Mouse (Mus musculus): ENCODE measurements at regions not wholly inside any gene's neighbourhood (a gene's known extent, or its start where the extent isn't known, plus 50 kb on each side); places are given as distances from the start of the nearest gene placed in this dataset.

DNA sequence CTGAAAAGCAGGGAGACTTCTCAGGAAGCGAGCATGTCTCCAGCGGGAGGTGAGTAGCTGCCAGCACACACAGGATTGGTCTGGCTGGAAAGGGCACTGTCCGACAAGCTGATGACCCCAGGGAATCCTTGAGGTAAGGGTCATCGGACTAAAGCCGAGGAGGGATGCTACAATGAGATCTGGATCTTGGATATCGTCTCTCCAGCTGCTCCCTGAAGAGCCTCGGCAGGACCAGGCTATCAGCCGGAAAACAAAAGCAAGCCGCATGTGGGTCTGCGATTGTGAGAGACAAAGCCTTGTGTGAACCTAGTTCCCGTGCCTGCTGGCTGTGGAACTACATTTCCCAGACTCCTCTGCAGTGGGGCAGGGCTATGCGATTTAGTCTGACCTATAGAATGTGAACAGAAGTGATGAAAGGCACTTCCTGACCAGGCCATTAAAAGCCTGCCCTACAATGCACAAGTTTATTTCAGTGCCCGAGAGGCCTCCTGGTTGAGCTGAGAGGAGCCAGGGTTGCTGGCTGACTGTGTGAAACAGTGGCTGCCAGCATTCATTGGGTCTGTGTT is 66.7 kb upstream of the Slc6a6 start:
- ATAC-seq (replicated peaks; ENCODE audit: low FRiP score, low TSS enrichment, poor library complexity, severe bottlenecking): peak; percentile 93

GRCm38 (mm10) chr6:91617685-91618084 is 66.2 kb upstream of the Slc6a6 start:
- peak; percentile 45; the same call in 1 of the 2 replicates for ATAC-seq (replicated peaks; ENCODE audit: low FRiP score, low TSS enrichment, poor library complexity, severe bottlenecking)

GRCm38 (mm10) chr6:91619009-91619408 is 64.8 kb upstream of the Slc6a6 start:
- ATAC-seq (replicated peaks; ENCODE audit: low FRiP score, low TSS enrichment, poor library complexity, severe bottlenecking): no peak

GRCm38 (mm10) chr6:91619735-91620732 is 63.8 kb upstream of the Slc6a6 start:
- no peak for ATAC-seq (replicated peaks; ENCODE audit: low FRiP score, low TSS enrichment, poor library complexity, severe bottlenecking)

DNA sequence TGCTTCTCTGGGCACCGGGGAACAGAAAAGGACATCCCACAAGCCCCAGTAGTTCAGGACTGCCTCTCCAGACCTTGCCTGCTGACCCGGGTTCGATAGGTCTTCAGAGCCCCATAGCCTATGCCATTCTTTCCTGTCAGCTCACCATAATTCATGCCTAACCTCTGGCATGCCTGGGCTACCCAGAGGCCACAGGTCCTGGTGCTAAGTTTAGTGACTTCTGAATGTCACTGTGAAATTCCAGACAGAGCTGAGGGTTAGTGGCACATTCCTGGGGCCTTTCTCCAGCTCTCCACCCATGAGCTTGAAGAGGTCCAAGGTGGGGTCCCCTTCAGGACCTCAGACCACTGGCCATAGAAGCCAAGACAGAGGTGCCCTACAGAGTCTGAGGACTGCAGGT is 62.4 kb upstream of the Slc6a6 start:
- ATAC-seq (replicated peaks; ENCODE audit: low FRiP score, low TSS enrichment, poor library complexity, severe bottlenecking): no peak

DNA sequence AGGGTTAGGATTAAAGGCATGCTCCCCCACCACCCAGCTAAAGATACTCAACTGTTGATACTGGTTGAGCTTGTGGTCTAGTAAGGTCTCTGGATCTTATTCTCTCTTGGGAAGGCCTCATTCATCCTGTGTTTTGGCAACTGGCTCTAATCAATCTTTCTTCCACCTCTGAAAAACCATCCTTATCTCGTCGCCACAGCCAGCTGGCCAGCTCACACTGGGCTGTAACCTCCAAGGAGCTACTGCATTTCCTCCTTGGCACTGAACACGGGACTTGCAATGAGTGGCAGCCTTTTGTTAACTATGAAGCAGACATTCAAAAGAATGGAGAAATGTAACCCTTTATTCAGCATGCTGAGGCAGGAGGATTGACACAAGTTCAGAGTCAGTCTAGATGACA is 61.4 kb upstream of the Slc6a6 start:
- peak; percentile 86 for ATAC-seq (replicated peaks; ENCODE audit: low FRiP score, low TSS enrichment, poor library complexity, severe bottlenecking)

DNA sequence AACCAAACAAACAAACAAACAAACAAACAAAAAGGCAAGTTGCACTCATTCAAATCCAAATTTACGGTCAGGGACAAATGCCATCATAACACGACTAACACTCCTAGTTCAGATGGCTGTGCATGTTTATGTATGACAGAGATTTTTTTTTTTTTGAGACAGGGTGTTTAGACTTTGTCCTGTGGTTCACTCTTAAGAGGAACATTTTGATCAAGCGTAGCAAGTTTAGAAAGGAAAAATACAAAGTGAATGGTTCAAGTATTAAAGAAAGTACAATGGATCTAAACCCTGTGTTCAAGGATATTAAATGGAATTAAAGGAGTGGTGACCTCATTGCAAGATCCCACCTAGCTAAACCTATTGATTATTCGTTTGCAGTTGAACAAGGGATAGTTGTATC is 60.2 kb upstream of the Slc6a6 start:
- no peak for ATAC-seq (replicated peaks; ENCODE audit: low FRiP score, low TSS enrichment, poor library complexity, severe bottlenecking)

DNA sequence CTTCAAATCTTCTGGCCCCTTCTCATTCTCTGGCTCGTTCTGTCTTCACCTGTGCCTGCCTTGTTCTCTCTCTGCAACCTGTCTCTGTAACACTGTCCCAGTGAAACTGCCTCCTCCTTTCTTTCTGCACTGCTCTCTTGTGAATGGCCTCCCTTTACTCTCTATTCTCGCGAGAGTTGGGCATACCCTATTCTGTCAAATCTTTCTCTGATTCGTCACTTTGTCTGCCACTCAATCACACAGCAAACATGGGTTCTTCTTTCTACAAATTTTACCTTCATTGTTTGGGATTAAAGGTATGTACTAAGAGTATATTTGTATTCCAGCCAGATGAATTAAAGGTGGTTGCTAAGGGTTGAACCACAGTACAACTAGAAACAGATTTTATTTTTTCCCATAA is 54.6 kb upstream of the Slc6a6 start:
- ATAC-seq (replicated peaks; ENCODE audit: low FRiP score, low TSS enrichment, poor library complexity, severe bottlenecking): no peak

GRCm38 (mm10) chr6:91631261-91631660 is 52.6 kb upstream of the Slc6a6 start:
- ATAC-seq (replicated peaks; ENCODE audit: low FRiP score, low TSS enrichment, poor library complexity, severe bottlenecking): no peak
